Comparison of ENCODE assay signal across 29 mouse cellular contexts in the genomic region with DNA sequence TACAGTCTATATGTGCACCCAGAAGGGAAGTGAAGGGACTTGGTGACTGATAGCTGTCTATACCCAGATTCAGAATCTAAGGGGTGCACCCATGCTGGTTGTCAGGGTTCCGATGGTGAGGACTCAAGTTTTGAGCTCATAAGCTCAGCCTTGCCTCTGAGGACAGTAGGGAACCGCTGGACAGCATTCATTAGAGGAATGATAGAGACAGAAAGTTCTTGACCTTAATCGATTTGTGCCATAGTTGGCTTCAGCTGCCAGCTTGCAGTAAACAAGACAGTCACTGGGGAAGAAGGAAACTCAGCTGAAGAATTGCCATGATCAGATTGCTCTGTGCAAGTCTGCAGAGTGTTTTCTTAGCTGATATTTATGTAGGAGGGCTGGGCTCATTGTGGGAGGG.
"Had no signal": no experiment of that assay in that cellular context is flagged by ENCODE, and none has a peak within 500 bp of the region (broad histone marks: within the 10 kb centered on the region; RNA-seq: fewer than 3 reads in every experiment).

No protein-coding gene starts in this region.

- H3K4me2 ChIP-seq: limb, embryonic 12.5 days; limb, embryonic 13.5 days; limb, embryonic 15.5 days; liver, embryonic 11.5 days; liver, embryonic 12.5 days; liver, embryonic 13.5 days; liver, embryonic 15.5 days; lung, embryonic 14.5 days; lung, embryonic 15.5 days; midbrain, embryonic 12.5 days; midbrain, embryonic 13.5 days; midbrain, embryonic 15.5 days had no signal

- ATAC-seq: liver, embryonic 12.5 days; liver, postnatal 0 days; lung, postnatal 0 days; midbrain, embryonic 13.5 days; midbrain, embryonic 15.5 days had no signal

- H3K9ac ChIP-seq: limb, embryonic 12.5 days; limb, embryonic 13.5 days; limb, embryonic 15.5 days; liver, embryonic 12.5 days; liver, embryonic 13.5 days; liver, embryonic 14.5 days; liver, embryonic 15.5 days; liver, postnatal 0 days; lung, embryonic 14.5 days; lung, embryonic 15.5 days; midbrain, embryonic 12.5 days; midbrain, embryonic 13.5 days; midbrain, embryonic 15.5 days had no signal

- H3K27ac ChIP-seq: left cerebral cortex, adult 2 months; limb, embryonic 12.5 days; limb, embryonic 13.5 days; limb, embryonic 15.5 days; liver, embryonic 12.5 days; liver, embryonic 13.5 days; liver, embryonic 14.5 days; liver, embryonic 15.5 days; lung, embryonic 15.5 days; macrophage; midbrain, embryonic 10.5 days; midbrain, embryonic 12.5 days; midbrain, embryonic 13.5 days; midbrain, embryonic 15.5 days had no signal

- H3K4me3 ChIP-seq: left cerebral cortex, adult 2 months; limb, embryonic 12.5 days; limb, embryonic 13.5 days; limb, embryonic 15.5 days; liver, embryonic 12.5 days; liver, embryonic 13.5 days; liver, embryonic 15.5 days; lung, embryonic 15.5 days; megakaryocyte, embryonic 14.5 days; midbrain, embryonic 10.5 days; midbrain, embryonic 12.5 days; midbrain, embryonic 13.5 days; midbrain, embryonic 15.5 days; myocyte had no signal

- H3K9me3 ChIP-seq: limb, embryonic 12.5 days; limb, embryonic 13.5 days; limb, embryonic 15.5 days; liver, embryonic 12.5 days; liver, embryonic 13.5 days; liver, embryonic 15.5 days; lung, embryonic 15.5 days; megakaryocyte, embryonic 14.5 days; midbrain, embryonic 10.5 days; midbrain, embryonic 12.5 days; midbrain, embryonic 13.5 days; midbrain, embryonic 15.5 days had no signal

- H3K27me3 ChIP-seq: limb, embryonic 12.5 days; limb, embryonic 13.5 days; limb, embryonic 15.5 days; liver, embryonic 12.5 days; liver, embryonic 13.5 days; liver, embryonic 15.5 days; lung, embryonic 15.5 days; megakaryocyte, embryonic 14.5 days; midbrain, embryonic 12.5 days; midbrain, embryonic 13.5 days; midbrain, embryonic 15.5 days had no signal

- H3K4me1 ChIP-seq: limb, embryonic 12.5 days; limb, embryonic 13.5 days; limb, embryonic 15.5 days; liver, embryonic 12.5 days; liver, embryonic 13.5 days; liver, embryonic 15.5 days; lung, embryonic 15.5 days; megakaryocyte, embryonic 14.5 days; midbrain, embryonic 10.5 days; midbrain, embryonic 12.5 days; midbrain, embryonic 13.5 days; midbrain, embryonic 15.5 days had no signal

- H3K36me3 ChIP-seq: limb, embryonic 12.5 days; limb, embryonic 13.5 days; limb, embryonic 15.5 days; liver, embryonic 12.5 days; liver, embryonic 13.5 days; liver, embryonic 15.5 days; lung, embryonic 15.5 days; midbrain, embryonic 10.5 days; midbrain, embryonic 12.5 days; midbrain, embryonic 13.5 days; midbrain, embryonic 15.5 days had no signal

- DNase-seq: left cerebral cortex, postnatal 4 days; liver; liver, embryonic 13.5 days; liver, postnatal 0 days; lung, adult 18-20 months; lung, adult 2 months; lung, embryonic 14.5 days; lung, postnatal 10 days; lung, postnatal 14 days; lung, postnatal 36 days; lung, postnatal 4 days; midbrain, embryonic 14.5 days had no signal
